Mouse (Mus musculus): ENCODE data around the gene Zkscan17.

GRCm38 (mm10) chr11:59511558-59511957, 15.0 kb downstream of the Zkscan17 start:
- no peak for TF ChIP-seq CTCF (IDR thresholded peaks at IDR 0.05; ENCODE audit: low read depth)
- TF ChIP-seq EP300 (IDR thresholded peaks at IDR 0.05; ENCODE audit: low read depth) = no peak
